Mouse (Mus musculus) ES-CJ7 (cell line): ENCODE data around the gene Gtpbp4.
"Not testable (repeated sequence)": the region's sequence is repeated elsewhere in the genome, so short reads cannot be mapped to it uniquely, and the experiment has no call there.

Experiments used
- DNase-seq: peaks from one replicate; pipeline ENCODE4 v3.0.0; 2011; ENCODE audit warnings: low read depth, low spot score

Gtpbp4 gene

DNA sequence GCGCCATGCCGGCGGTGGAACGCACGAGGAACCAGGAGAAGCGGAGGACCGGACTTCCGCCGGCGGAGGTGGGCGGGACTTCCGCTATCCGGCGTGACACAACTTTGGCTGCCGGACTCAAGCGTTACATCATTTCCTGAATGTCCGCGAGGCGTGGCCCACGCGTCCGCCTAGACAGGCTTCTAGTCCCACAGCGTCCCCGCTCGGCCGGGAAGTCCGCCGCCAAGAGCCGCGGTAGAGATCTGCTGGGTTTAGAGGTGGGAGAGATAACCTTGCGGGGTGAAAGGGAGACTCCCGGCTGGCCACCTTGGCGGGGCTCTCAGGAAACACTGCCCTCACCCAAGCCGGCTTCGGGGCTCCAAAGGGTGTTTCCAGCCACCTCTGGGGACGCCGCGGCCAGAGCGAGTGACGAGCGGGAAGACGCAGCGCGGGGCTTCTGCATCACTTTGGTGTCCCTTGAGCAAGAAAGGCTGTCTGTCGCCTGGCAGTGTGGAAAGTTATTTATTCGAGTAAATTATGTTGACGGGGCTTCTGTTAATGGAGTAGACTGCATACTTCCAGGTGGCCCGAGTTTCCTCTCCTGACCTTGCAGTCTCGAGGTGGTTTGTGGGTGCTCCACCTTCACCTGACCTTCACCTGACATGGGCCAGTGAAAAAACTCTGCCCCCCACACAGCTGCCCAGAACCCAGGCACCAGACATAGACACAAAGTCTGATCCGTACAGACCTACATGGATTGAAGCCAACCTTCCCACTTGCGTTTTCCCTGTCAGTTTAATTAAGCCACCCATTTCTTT lies at the start of gene Gtpbp4:
TSS of gene Gtpbp4 (minus strand) at position 94 of the 797 bp plus-strand sequence.
- DNase-seq = peak; percentile 98

DNA sequence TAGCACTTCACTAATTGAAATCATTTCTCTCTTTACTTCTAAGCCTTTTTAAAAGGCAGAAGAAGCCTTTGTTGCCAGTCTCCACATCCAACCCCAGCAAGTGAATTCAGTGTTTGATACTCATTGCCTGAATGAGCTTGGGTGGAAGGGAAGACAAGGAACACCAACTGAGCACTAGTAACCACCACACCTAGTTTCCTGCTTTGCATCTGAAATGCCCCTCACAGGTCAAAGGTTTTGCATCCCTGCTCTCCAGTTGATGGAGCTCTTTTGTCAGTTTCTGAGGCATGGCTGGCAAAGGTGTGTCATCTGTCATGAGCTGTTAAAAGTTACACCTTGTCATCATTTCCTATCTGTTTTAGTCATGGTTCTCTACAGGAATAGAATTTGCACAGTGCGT lies 48.8 kb upstream of the Gtpbp4 start:
- DNase-seq = peak; percentile 55

DNA sequence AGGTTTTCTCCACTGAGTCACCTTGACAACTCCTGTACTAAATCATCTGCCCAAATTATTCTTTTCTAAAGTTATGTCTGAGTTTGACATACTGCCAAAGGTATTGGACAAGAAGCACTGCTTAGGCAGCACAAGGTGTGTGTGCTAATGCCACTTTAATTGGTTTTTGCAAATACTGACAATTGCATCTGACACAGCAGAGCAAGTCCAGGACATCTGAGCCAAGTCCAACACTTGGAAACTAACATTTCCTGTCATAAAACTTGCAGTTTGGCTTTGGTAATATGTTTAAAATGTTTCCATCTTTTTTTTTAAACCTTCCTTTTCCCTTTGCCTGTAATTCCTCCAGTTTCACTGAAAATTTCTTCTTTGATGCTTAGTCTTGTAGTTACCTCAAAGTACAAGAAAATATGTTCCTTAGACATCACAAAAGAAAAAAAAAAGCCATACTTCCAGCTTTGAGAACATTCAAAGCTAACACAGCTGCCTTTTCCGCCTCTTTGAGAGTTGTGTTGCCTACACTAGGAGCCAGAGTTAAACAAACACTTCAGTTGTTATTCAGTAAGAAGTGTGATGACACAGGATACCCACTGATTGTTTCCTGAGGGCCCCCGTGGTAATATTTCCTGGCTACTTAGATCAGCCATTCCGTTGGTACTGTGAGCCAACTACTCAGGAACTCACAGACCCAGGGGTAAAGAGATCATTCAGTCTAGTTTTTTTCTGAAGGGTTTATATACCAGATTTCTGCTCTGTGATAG lies 47.6 kb upstream of the Gtpbp4 start:
- DNase-seq = no peak

GRCm38 (mm10) chr13:9040626-9041025 lies 44.7 kb upstream of the Gtpbp4 start:
- no peak for DNase-seq

GRCm38 (mm10) chr13:9031996-9032661 lies 36.2 kb upstream of the Gtpbp4 start:
- DNase-seq = no peak

- DNase-seq = no peak
These were observed 34.5 kb upstream of the Gtpbp4 start for GRCm38 (mm10) chr13:9030364-9030763.

GRCm38 (mm10) chr13:9027251-9027650 lies 31.4 kb upstream of the Gtpbp4 start:
- no peak for DNase-seq

GRCm38 (mm10) chr13:9022623-9023022 lies 26.7 kb upstream of the Gtpbp4 start:
- DNase-seq = no peak

DNA sequence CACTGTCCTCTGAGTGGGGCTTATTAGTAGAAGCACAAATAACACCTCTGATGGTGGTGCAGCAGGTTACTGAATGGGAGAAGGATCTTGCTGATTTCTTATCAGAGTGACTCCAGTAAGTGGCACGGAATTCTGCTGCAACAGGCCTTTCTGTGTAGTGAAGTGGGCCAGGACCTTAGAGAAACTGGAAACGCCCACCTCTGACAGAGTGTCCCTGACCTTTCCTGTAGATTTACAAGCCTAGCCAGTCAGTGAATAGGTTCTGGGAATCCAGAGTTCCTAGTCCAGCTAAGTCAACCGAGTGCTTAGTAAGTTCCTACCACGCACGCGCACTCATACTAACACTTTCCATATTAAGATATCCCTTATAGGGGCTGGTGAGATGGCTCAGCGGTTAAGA lies 25.7 kb upstream of the Gtpbp4 start:
- no peak for DNase-seq

- DNase-seq = no peak
These were observed 23.8 kb upstream of the Gtpbp4 start for GRCm38 (mm10) chr13:9019713-9020112.

DNA sequence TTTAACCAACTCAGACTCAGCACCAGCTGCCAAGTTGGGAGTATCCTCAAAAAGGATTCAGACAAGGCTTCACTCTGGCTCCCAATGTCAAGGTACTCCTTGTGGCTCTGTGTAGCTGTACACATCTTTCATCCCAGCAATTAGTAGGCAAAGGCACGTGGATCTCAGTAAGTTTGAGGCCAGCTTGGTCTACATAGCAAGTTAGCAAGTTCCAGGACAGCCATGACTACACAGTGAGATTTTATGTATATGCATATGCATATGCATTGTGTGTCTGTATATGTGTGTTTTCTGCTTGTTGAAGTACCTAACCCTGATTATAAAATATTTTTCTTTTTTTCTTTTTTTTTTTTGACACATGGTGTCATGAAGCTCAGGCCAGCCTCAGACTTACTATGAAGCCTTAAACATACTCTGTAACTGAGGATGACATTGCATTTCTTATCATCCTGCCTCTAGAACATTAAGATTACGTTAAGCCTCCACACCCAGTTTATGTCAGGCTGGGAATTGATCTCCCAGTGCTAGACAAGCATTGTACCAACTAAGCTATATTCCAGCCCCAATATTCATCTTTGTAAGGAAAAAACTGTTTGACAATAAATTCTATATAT lies 23.2 kb upstream of the Gtpbp4 start:
- no peak for DNase-seq

GRCm38 (mm10) chr13:9017190-9017589 lies 21.3 kb upstream of the Gtpbp4 start:
- peak; percentile 84 for DNase-seq

DNA sequence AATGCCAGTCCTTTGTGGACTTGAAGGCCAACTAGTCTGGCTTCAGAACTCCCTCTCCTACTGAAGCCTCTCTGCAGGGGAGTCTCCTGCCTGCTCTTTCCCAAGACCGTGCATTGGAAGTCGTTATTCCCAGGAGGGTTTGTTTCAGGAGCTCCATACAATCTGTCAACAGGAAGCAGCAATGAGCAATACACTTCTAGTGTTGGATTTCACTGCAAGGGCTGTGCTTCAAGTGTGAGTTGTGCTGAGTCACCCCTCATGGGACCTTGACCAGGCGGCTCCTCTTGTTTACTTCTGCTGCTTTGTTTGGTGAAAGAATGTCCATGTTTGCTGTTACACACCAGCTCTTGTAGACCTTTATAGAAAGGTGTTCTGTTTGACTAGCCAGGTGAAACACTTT lies 18.5 kb upstream of the Gtpbp4 start:
- DNase-seq = no peak

DNA sequence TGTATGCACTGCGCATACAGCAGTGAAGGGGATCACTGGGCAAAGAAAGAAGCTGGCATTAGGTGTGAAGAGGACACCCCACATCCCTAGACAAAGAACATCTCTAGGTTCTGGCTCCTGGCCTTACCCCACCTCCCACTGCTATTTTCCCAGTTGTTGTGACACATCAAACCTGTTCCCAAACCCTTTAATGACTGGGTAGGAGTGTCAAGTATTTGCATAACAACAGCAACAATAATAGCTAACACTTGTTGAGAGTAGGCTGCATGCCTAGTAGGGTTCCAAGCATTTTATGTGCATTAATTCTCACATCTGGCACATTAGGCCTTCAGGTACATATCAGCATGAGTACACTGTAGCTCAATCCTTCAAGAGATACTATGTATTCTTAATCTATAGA lies 17.6 kb upstream of the Gtpbp4 start:
- no peak for DNase-seq

DNA sequence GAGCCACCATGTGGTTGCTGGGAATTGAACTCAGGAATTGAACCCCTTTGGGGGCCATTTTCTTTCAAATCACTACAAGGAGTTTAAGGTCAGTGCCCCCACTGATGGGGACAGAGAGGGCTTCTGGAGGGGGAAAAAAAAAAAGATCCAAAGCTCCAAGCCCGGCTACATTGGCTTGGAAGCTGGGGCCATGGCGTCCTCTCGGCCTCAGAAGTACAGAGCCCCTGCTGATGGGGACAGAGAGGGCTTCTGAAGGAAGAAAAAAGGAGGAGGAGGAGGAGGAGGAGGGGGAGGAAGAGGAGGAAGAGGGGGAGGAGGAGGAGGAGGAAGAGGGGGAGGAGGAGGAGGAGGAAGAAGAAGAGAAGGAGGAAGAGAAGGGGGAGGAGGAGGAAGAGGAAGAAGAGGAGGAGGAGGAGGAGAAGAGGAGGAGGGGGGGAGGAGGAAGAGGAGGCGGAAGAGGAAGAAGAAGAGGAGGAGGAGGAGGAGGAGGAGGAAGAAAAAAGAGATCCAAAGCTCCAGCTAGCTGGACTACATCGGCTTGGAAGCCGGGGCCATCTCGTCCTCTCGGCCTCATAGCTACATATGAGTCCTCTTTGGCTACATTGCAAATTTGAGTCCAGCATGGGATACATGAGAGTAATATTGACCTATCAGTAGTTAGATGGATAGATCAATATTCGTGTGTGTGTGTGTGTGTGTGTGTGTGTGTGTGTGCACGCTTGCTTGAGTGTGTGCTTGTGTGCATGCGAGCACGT lies 15.9 kb upstream of the Gtpbp4 start:
- peak; percentile 79 for DNase-seq

DNA sequence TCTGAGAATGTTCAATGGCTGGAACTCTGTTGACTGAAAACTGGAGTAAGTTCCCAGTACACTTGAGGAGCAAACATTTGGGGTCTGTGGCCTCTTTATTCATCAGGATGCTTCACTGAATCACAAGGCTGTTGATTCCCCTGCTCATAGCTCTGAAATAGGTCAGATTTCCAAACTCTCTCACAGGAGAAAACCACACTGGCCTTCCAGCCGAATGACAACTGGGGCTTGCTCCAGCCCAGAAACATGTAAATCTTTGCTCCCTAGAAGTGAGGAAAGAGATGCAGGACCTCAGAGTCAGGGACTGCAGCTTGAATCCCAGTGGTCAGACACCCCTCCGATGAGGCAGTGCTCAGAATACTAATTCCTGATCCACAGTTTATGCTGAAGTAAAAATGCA lies 7.4 kb upstream of the Gtpbp4 start:
- no peak for DNase-seq

DNA sequence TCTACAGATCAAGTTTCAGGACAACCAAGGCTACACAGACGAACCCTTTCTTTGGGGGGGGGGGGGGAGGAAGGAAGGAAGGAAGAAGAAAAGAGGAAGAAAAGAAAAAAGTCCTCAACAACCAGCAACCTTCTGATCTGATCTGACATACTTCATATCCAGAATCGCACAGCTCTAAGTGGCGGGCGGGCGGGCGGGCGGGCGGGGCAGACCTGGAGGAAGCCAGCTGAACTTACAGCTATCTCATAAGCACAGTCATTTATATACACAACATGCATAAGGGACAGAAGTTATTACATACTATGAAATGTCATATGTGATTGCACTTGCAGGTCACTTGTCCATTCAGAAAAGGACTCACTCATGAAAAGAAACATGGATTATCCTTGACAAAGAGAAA lies 3.6 kb upstream of the Gtpbp4 start:
- no peak for DNase-seq

- not testable (repeated sequence) for DNase-seq
These were observed 1.3 kb upstream of the Gtpbp4 start for GRCm38 (mm10) chr13:8997221-8997620.

DNA sequence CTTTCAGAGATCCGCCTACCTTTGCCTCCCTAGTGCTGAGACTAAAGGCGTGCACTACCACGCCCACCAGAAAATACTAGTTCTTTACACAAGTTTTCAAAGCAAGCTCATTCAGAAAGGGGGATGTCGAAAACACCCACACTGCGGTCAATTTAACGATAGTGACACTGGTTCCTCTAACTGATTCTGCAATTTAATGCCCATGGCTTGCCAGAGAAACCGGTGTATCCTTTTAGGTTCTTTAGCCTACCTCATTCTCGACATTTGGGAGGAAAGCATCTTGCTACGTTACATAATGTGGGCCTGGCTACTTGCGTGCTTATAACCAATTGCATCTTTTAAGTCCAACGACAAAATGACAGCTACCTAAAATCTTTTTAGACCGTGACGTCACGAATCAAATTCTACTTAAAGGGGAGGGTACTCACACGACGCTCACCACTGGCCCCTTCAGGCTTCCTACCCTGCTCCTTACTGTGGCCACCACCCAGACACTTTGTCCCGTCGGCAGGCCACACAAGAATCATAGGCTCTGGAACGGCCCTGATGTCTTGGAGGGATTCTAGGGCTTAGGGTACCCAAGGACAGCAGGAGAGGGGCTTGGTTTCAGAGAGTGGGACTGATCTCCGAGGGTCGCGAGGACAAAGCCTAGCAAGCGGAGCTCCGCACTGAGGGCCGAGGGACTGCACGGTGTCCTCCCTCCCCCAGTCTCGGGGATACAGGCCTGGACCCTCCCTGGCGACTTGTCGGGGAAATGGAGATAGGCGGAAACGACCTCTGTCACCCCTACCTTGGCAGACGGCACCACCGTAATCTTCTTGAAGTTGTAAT lies 509 bp downstream of the Gtpbp4 start:
- DNase-seq = peak; percentile 66

DNA sequence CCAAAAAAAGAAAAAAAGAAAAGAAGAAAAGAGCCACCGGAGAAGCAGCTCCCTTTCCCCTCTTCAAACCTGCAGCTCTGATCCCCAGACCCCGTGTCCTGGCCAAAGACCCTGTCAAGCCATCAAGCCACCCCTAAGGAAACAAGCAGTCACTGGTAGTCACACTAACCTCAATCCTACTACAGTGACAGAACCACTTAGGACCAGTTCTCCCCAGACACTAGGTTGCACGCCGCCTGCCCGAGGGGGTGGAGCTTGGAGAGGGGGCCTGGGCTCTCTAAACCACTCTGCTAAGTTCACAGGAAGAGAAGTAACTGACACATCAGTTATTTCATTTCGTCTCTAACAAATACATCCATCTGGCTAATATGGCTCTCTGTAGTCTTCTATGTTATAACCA lies 3.7 kb downstream of the Gtpbp4 start:
- peak; percentile 50 for DNase-seq
